Mouse (Mus musculus) heart, embryonic 11.5 days (tissue): ENCODE results near the gene Dhodh. TPM values are rescaled to one million over a fixed set of nuclear protein-coding genes. Genes with fewer than 3 reads are reported as not detected.

Experiments
- ATAC-seq: fragments of 200-750 bp; cut with Nextera tagmentation; replicated peaks from 2 replicates; pipeline ENCODE4 v1.8.0; 2017; ENCODE audit warnings: moderate library complexity; ENCODE audit not compliant: insufficient number of reproducible peaks, low FRiP score, low TSS enrichment
- H3K27ac ChIP-seq: fragments of 300-500 bp; sonication (generic); 2 replicates; pipeline ENCODE4 v1.5.1; 2014; ENCODE audit warnings: mild to moderate bottlenecking, low read depth, low read length
- H3K27me3 ChIP-seq: fragments of 300-500 bp; sonication (generic); 2 replicates; pipeline ENCODE4 v1.6.1; 2014; ENCODE audit warnings: mild to moderate bottlenecking, low read length, mixed read lengths; ENCODE audit not compliant: control insufficient read depth, insufficient read depth
- H3K36me3 ChIP-seq: fragments of 300-500 bp; sonication (generic); 2 replicates; pipeline ENCODE4 v1.6.1; 2014; ENCODE audit warnings: mild to moderate bottlenecking, low read length, moderate library complexity, mixed read lengths; ENCODE audit not compliant: control insufficient read depth, insufficient read depth
- H3K4me1 ChIP-seq: fragments of 300-500 bp; sonication (generic); 2 replicates; pipeline ENCODE4 v1.6.1; 2014; ENCODE audit warnings: low read length; ENCODE audit not compliant: control insufficient read depth, insufficient read depth
- H3K4me2 ChIP-seq: fragments of 300-500 bp; sonication (generic); 2 replicates; pipeline ENCODE4 v1.6.1; 2014; ENCODE audit warnings: mild to moderate bottlenecking, moderate library complexity
- H3K4me3 ChIP-seq: fragments of 300-500 bp; sonication (generic); 2 replicates; pipeline ENCODE4 v1.5.1; 2014; ENCODE audit warnings: low read depth, low read length
- H3K9ac ChIP-seq: fragments of 300-500 bp; sonication (generic); 2 replicates; pipeline ENCODE4 v1.6.1; 2014; ENCODE audit warnings: mild to moderate bottlenecking, low read depth, low read length, moderate library complexity
- H3K9me3 ChIP-seq: fragments of 300-500 bp; sonication (generic); replicated peaks from 2 replicates; pipeline ENCODE4 v1.6.1; 2016; ENCODE audit warnings: low read length; ENCODE audit not compliant: control insufficient read depth
- WGBS: fragments of 180-500 bp; shearing (Covaris S2); extraction: QIAGEN DNeasy Blood & Tissue Kit; methylation state at CpG from one replicate; pipeline ENCODE4 v1.1.7; 2014; ENCODE audit not compliant: insufficient replicate concordance; 5-methylcytosine and 5-hydroxymethylcytosine counted together
- polyA plus RNA-seq: library from polyadenylated mRNA; unstranded; fragments of >200 nt; fragmentation: Nextera tagmentation; extraction: Ambion mirVana; gene quantifications from 2 replicates; pipeline ENCODE4 v1.2.1, GENCODE M21; 2014

Gene Dhodh
- 32.2 and 36.0 TPM in 2 replicates for polyA plus RNA-seq

- H3K27me3 ChIP-seq, result no peaks in the 10 kb centered on the region
- under 1% methylated on average over 42 of the region's 42 CpGs for WGBS
- peak within 1 kb of the TSS; percentile 70 for H3K4me3 ChIP-seq
- H3K4me1 ChIP-seq, result peaks cover 8% of the 10 kb centered on the region
- peak within 1 kb of the TSS; percentile 88 for H3K4me2 ChIP-seq
- H3K36me3 ChIP-seq, result no peaks in the 10 kb centered on the region
- H3K9ac ChIP-seq, result peak within 1 kb of the TSS; percentile 67
- H3K27ac ChIP-seq, result peak within 1 kb of the TSS; percentile 92
- no peaks in the 10 kb centered on the region for H3K9me3 ChIP-seq
- peak; percentile 98 for ATAC-seq
Observed at GRCm38 (mm10) chr8:109608271-109609152, at the start of gene Dhodh. Gene Dhodh, minus strand, starts transcription at chr8:109608673.

- Histone ChIP-seq H3K27ac (no peak overlapping the region), H3K4me3 (no peak overlapping the region), H3K36me3 (no peaks in the 10 kb centered on the region), H3K9ac (no peak overlapping the region), H3K9me3 (no peaks in the 10 kb centered on the region), H3K4me2 (no peak overlapping the region), H3K27me3 (no peaks in the 10 kb centered on the region), H3K4me1 (no peaks in the 10 kb centered on the region)
- 78% methylated on average over 3 of the region's 3 CpGs for WGBS
- ATAC-seq, result no peak
Observed at GRCm38 (mm10) chr8:109656860-109657259, 48.4 kb upstream of the Dhodh start.

GRCm38 (mm10) chr8:109650801-109651200 lies 42.3 kb upstream of the Dhodh start:
- Histone ChIP-seq H3K27ac (no peak overlapping the region), H3K36me3 (no peaks in the 10 kb centered on the region), H3K4me3 (no peak overlapping the region), H3K9me3 (no peaks in the 10 kb centered on the region), H3K27me3 (no peaks in the 10 kb centered on the region), H3K4me1 (no peaks in the 10 kb centered on the region), H3K9ac (no peak overlapping the region), H3K4me2 (no peak overlapping the region)
- ATAC-seq, result no peak
- WGBS, result 74% methylated on average over 10 of the region's 10 CpGs

GRCm38 (mm10) chr8:109648469-109648868 lies 40.0 kb upstream of the Dhodh start:
- H3K9ac ChIP-seq, result no peak overlapping the region
- no peak overlapping the region for H3K4me3 ChIP-seq
- 43% methylated on average over 7 of the region's 7 CpGs for WGBS
- no peak overlapping the region for H3K27ac ChIP-seq
- no peaks in the 10 kb centered on the region for H3K9me3 ChIP-seq
- H3K27me3 ChIP-seq, result no peaks in the 10 kb centered on the region
- H3K36me3 ChIP-seq, result no peaks in the 10 kb centered on the region
- no peaks in the 10 kb centered on the region for H3K4me1 ChIP-seq
- no peak overlapping the region for H3K4me2 ChIP-seq
- no peak for ATAC-seq

GRCm38 (mm10) chr8:109647331-109647730 lies 38.9 kb upstream of the Dhodh start:
- no peaks in the 10 kb centered on the region; the same call in 1 of the 2 replicates for H3K27me3 ChIP-seq
- no peak overlapping the region for H3K4me2 ChIP-seq
- no peaks in the 10 kb centered on the region for H3K4me1 ChIP-seq
- no peaks in the 10 kb centered on the region for H3K9me3 ChIP-seq
- no peak overlapping the region for H3K4me3 ChIP-seq
- WGBS, result 62% methylated on average over 11 of the region's 11 CpGs
- no peaks in the 10 kb centered on the region for H3K36me3 ChIP-seq
- no peak for ATAC-seq
- H3K27ac ChIP-seq, result no peak overlapping the region
- no peak overlapping the region for H3K9ac ChIP-seq

- no peak for ATAC-seq
- Histone ChIP-seq H3K27ac (no peak overlapping the region), H3K9ac (no peak overlapping the region), H3K27me3 (no peaks in the 10 kb centered on the region; the same call in 1 of the 2 replicates), H3K4me2 (no peak overlapping the region), H3K4me3 (no peak overlapping the region), H3K9me3 (no peaks in the 10 kb centered on the region), H3K4me1 (no peaks in the 10 kb centered on the region), H3K36me3 (no peaks in the 10 kb centered on the region)
- WGBS, result 69% methylated on average over 5 of the region's 5 CpGs
Observed at GRCm38 (mm10) chr8:109641236-109641635, 32.8 kb upstream of the Dhodh start.

DNA sequence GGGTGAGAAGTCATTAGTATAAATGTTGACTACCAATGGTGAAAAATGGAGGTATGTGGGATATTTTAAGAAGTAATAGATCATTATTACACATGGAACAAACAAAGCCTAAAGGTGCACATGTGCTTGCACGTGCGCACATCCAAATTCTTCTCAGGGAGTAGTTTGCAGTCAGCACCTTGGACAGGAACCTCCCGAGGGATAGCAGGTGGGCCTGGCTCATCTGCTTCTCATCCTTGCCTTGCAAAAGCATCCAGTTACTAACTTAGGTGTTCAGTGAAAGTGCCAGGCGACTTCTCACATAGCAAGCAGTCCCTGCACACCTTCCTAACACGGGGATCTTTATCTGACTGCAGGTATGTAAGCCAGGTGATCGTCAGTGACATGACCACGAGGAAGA lies 31.9 kb upstream of the Dhodh start:
- Histone ChIP-seq H3K27me3 (no peaks in the 10 kb centered on the region; the same call in 1 of the 2 replicates), H3K4me3 (no peak overlapping the region), H3K4me1 (no peaks in the 10 kb centered on the region), H3K4me2 (no peak overlapping the region), H3K36me3 (no peaks in the 10 kb centered on the region), H3K9me3 (no peaks in the 10 kb centered on the region), H3K9ac (no peak overlapping the region), H3K27ac (no peak overlapping the region)
- WGBS, result 58% methylated on average over 7 of the region's 7 CpGs
- ATAC-seq, result no peak

GRCm38 (mm10) chr8:109638851-109639250 lies 30.4 kb upstream of the Dhodh start:
- no peak overlapping the region for H3K4me3 ChIP-seq
- H3K4me1 ChIP-seq, result no peaks in the 10 kb centered on the region
- H3K27ac ChIP-seq, result no peak overlapping the region
- no peak for ATAC-seq
- H3K36me3 ChIP-seq, result no peaks in the 10 kb centered on the region
- no peaks in the 10 kb centered on the region for H3K9me3 ChIP-seq
- H3K9ac ChIP-seq, result no peak overlapping the region
- H3K27me3 ChIP-seq, result no peaks in the 10 kb centered on the region; the same call in 1 of the 2 replicates
- 78% methylated on average over 5 of the region's 5 CpGs for WGBS
- H3K4me2 ChIP-seq, result no peak overlapping the region

- H3K4me2 ChIP-seq, result no peak overlapping the region
- H3K4me1 ChIP-seq, result no peaks in the 10 kb centered on the region
- 87% methylated on average over 8 of the region's 8 CpGs for WGBS
- ATAC-seq, result no peak
- no peak overlapping the region for H3K27ac ChIP-seq
- H3K36me3 ChIP-seq, result no peaks in the 10 kb centered on the region
- H3K27me3 ChIP-seq, result no peaks in the 10 kb centered on the region
- no peak overlapping the region for H3K4me3 ChIP-seq
- no peak overlapping the region for H3K9ac ChIP-seq
- no peaks in the 10 kb centered on the region for H3K9me3 ChIP-seq
Observed at GRCm38 (mm10) chr8:109635146-109635545, 26.7 kb upstream of the Dhodh start.
